Mouse (Mus musculus) kidney, postnatal 0 days (tissue): ENCODE results near the gene Gstcd. TPM values are rescaled to one million over a fixed set of nuclear protein-coding genes. Genes with fewer than 3 reads are reported as not detected.

ENCODE experiments used
- ATAC-seq: fragments of 200-750 bp; cut with Nextera tagmentation; replicated peaks from 2 replicates; pipeline ENCODE4 v1.8.0; 2017; ENCODE audit warnings: low read depth, moderate number of reproducible peaks, moderate TSS enrichment, moderate library complexity; ENCODE audit not compliant: low FRiP score
- DNase-seq: peaks from one replicate; pipeline ENCODE4 v3.0.0-alpha.2; 2016; ENCODE audit warnings: low spot score
- H3K27ac ChIP-seq: fragments of 300-500 bp; sonication (generic); 2 replicates; pipeline ENCODE4 v1.5.1; 2014; ENCODE audit warnings: mild to moderate bottlenecking
- H3K27me3 ChIP-seq: fragments of 300-500 bp; sonication (generic); 2 replicates; pipeline ENCODE4 v1.6.1; 2014; ENCODE audit warnings: low read length, mixed read lengths; ENCODE audit not compliant: insufficient read depth
- H3K36me3 ChIP-seq: fragments of 300-500 bp; sonication (generic); 2 replicates; pipeline ENCODE4 v1.6.1; 2014; ENCODE audit warnings: low read length, mixed read lengths; ENCODE audit not compliant: insufficient read depth
- H3K4me1 ChIP-seq: fragments of 300-500 bp; sonication (generic); replicated peaks from 2 replicates; pipeline ENCODE4 v1.6.1; 2014; ENCODE audit warnings: antibody characterized with exemption, low read length, mixed read lengths; ENCODE audit not compliant: insufficient read depth
- H3K4me2 ChIP-seq: fragments of 300-500 bp; sonication (generic); 2 replicates; pipeline ENCODE4 v1.6.1; 2014; ENCODE audit warnings: mild to moderate bottlenecking, low read length, moderate library complexity, mixed read lengths
- H3K4me3 ChIP-seq: fragments of 300-500 bp; sonication (generic); replicated peaks from 2 replicates; pipeline ENCODE4 v1.5.1; 2014; ENCODE audit warnings: low read depth, low read length
- H3K9ac ChIP-seq: fragments of 300-500 bp; sonication (generic); 2 replicates; pipeline ENCODE4 v1.6.1; 2014; ENCODE audit warnings: low read depth, low read length
- H3K9me3 ChIP-seq: fragments of 300-500 bp; sonication (generic); replicated peaks from 2 replicates; pipeline ENCODE4 v1.6.1; 2016; ENCODE audit warnings: low read length, inconsistent platforms, mixed read lengths
- CTCF ChIP-seq: IDR thresholded peaks from 2 replicates; pipeline ENCODE4 v1.5.1; 2016; ENCODE audit warnings: antibody characterized with exemption, low read depth, mild to moderate bottlenecking, moderate library complexity
- WGBS: fragments of 180-500 bp; shearing (Covaris S2); extraction: QIAGEN DNeasy Blood & Tissue Kit; methylation state at CpG from one replicate; pipeline ENCODE4 v1.1.7; 2014; 5-methylcytosine and 5-hydroxymethylcytosine counted together
- polyA plus RNA-seq: library from polyadenylated mRNA; unstranded; fragments of >200 nt; fragmentation: Nextera tagmentation; extraction: Ambion mirVana; gene quantifications from 2 replicates; pipeline ENCODE4 v1.2.1, GENCODE M21; 2015

Gene Gstcd
- polyA plus RNA-seq, 1 experiment from 2014 or later: 4.5 TPM

DNA sequence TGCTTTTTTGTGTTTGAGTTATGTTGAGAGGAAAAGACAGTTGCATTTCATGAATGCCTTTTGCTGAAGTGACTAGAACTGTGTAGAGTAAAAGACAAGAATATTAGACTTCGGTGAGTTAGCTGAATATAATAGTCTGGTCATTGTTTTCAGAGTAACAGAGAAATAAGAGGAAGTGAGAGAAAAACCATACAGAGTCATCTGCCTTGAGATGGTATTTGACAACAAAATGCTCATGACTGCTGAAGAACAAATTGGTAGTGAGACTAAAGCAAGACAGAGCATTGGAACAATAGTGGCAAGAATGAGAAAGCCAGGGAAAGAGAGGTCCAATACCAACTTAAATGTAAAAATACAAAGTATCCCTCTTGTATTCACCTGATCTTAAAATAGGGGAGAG lies 1.1 kb upstream of the Gstcd start:
- no peak overlapping the region for H3K9ac ChIP-seq
- no peak for ATAC-seq

GRCm38 (mm10) chr3:133092274-133092853 lies 531 bp upstream of the Gstcd start:
- DNase-seq: no peak

More for the DNA sequence above, 1.1 kb upstream of the Gstcd start:
- Histone ChIP-seq H3K27ac (no peak overlapping the region), H3K27me3 (no peaks in the 10 kb centered on the region), H3K4me3 (no peak overlapping the region; the same call in 1 of the 2 replicates), H3K4me1 (peaks cover 5% of the 10 kb centered on the region; the same call in 1 of the 2 replicates), H3K9me3 (no peaks in the 10 kb centered on the region), H3K4me2 (peak overlapping the region; percentile 90), H3K36me3 (peaks cover 3% of the 10 kb centered on the region; the same call in 1 of the 2 replicates)
- 66% methylated on average over 1 of the region's 1 CpGs for WGBS
- DNase-seq: no peak
- no peak for TF ChIP-seq CTCF

GRCm38 (mm10) chr3:133091121-133091663 lies 641 bp downstream of the Gstcd start:
- H3K9me3 ChIP-seq: no peaks in the 10 kb centered on the region
- peak overlapping the region; percentile 96 for H3K27ac ChIP-seq
- peak overlapping the region; percentile 90 for H3K4me2 ChIP-seq
- peak overlapping the region; percentile 99 for H3K4me3 ChIP-seq
- WGBS: under 1% methylated on average over 43 of the region's 44 CpGs
- DNase-seq (peak; percentile 55), ATAC-seq (peak; percentile 83)
- H3K4me1 ChIP-seq: peaks cover 5% of the 10 kb centered on the region; the same call in 1 of the 2 replicates
- H3K9ac ChIP-seq: peak overlapping the region; percentile 93
- no peak for TF ChIP-seq CTCF
- H3K36me3 ChIP-seq: no peaks in the 10 kb centered on the region
- H3K27me3 ChIP-seq: no peaks in the 10 kb centered on the region

More at GRCm38 (mm10) chr3:133092274-133092853, 531 bp upstream of the Gstcd start:
- whole genome bisulfite sequencing: 0% methylated on average over 7 of the region's 7 CpGs
- H3K27ac ChIP-seq: peak overlapping the region; percentile 96
- H3K9ac ChIP-seq: peak overlapping the region; percentile 93
- ATAC-seq: no peak
- H3K27me3 ChIP-seq: no peaks in the 10 kb centered on the region
- H3K9me3 ChIP-seq: no peaks in the 10 kb centered on the region
- no peaks in the 10 kb centered on the region for H3K36me3 ChIP-seq
- H3K4me1 ChIP-seq: peaks cover 5% of the 10 kb centered on the region; the same call in 1 of the 2 replicates
- no peak for TF ChIP-seq CTCF
- H3K4me3 ChIP-seq: peak overlapping the region; percentile 99
- peak overlapping the region; percentile 90 for H3K4me2 ChIP-seq

DNA sequence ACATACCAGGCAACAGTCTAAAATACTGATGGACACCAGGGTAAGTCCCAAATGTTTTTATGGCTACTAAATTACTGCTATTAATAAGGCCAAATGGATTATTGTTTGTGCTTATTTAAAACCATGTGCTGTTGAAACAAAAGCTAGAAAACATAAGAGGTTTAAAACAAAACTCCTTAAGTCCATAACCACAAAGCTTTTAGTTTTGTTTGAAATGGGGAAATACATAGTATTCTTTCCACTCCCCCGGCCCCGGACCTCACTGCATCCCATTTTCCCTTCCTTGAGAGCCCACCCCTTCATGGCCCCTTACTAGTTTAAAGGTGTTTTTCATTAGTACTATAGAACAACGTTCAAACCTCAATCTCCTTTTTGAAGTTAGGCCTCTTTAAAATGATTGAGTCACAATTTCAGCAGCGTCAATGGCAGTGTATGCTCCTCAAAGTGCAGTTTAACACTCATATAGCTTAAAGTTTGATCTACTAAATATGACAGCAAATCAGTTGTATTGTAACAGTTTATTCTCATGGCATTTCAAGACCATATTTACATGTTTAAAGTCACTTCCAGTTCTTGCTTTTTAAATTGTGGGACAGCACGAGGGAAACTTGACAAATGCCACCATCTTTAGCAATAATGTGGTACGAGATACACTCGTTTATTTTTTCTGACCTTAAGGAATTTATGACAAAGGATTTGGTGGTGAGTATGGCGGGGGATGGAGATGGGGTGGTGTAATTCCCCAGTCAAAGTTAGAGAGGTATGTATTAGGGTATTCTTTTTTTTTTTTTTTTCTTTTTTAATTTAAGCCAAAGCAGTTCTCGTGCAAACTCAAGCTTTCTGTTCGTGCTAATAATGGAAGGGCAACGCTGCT lies 1.3 kb downstream of the Gstcd start:
- WGBS: 4% methylated on average over 11 of the region's 11 CpGs
- H3K27me3 ChIP-seq: no peaks in the 10 kb centered on the region
- peaks cover 5% of the 10 kb centered on the region; the same call in 1 of the 2 replicates for H3K4me1 ChIP-seq
- ATAC-seq (no peak), DNase-seq (no peak)
- H3K4me3 ChIP-seq: peak overlapping the region; percentile 99
- peak overlapping the region; percentile 93 for H3K9ac ChIP-seq
- H3K4me2 ChIP-seq: peak overlapping the region; percentile 90
- peak overlapping the region; percentile 96 for H3K27ac ChIP-seq
- H3K9me3 ChIP-seq: no peaks in the 10 kb centered on the region
- TF ChIP-seq CTCF: no peak
- H3K36me3 ChIP-seq: no peaks in the 10 kb centered on the region

DNA sequence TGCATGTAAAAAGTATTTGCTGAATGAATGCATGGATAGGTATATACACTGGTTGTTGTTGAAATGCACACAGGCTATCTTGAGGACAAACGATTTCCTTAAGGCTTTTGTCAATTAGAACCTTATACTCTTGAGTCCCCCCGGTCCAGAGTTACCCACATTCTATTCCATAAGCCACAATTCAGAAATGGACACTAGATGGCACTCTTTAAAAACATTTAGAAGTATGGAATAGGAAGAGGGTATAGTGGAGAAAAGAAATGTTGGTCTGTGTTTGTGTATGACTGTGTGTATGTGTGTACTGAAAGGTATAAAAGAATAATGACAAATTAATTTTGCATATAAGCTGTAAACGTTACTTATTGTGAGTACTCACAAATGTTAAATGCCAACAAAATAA lies 6.0 kb downstream of the Gstcd start:
- DNase-seq (peak; percentile 84), ATAC-seq (0 out of 2 replicates have a peak, but pooled peaks have one; percentile 29)
- Histone ChIP-seq H3K27ac (no peak overlapping the region), H3K9me3 (no peaks in the 10 kb centered on the region), H3K4me1 (no peaks in the 10 kb centered on the region), H3K36me3 (peaks cover 23% of the 10 kb centered on the region), H3K9ac (no peak overlapping the region), H3K4me2 (no peak overlapping the region), H3K4me3 (no peak overlapping the region), H3K27me3 (no peaks in the 10 kb centered on the region)
- WGBS: 62% methylated on average over 3 of the region's 3 CpGs
- TF ChIP-seq CTCF: peak; percentile 78

- H3K9ac ChIP-seq: no peak overlapping the region
- no peak for TF ChIP-seq CTCF
- H3K27ac ChIP-seq: no peak overlapping the region
- ATAC-seq (no peak), DNase-seq (no peak)
- no peaks in the 10 kb centered on the region for H3K27me3 ChIP-seq
- H3K4me3 ChIP-seq: no peak overlapping the region
- no peaks in the 10 kb centered on the region for H3K4me1 ChIP-seq
- no peaks in the 10 kb centered on the region for H3K9me3 ChIP-seq
- no peak overlapping the region for H3K4me2 ChIP-seq
- peaks cover 26% of the 10 kb centered on the region for H3K36me3 ChIP-seq
- WGBS: 95% methylated on average over 5 of the region's 5 CpGs
These were observed 9.1 kb downstream of the Gstcd start for GRCm38 (mm10) chr3:133082736-133083135.
